Mouse (Mus musculus): ENCODE data around the gene Dab2ip. TPM values are rescaled to one million over a fixed set of nuclear protein-coding genes. Genes with fewer than 3 reads are reported as not detected.

The Dab2ip gene
- polyA plus RNA-seq, 1 experiment from 2014 or later = 55.6 TPM

GRCm38 (mm10) chr2:35775651-35776055 is 217.6 kb downstream of the Dab2ip start:
- Histone ChIP-seq H3K27ac (ENCODE audit: poor library complexity, severe bottlenecking) (peak overlapping the region; percentile 59), H3K4me1 (replicated peaks) (peaks cover 39% of the 10 kb centered on the region), H3K36me3 (no peaks in the 10 kb centered on the region), H3K9me3 (replicated peaks) (no peaks in the 10 kb centered on the region), H3K9ac (no peak overlapping the region), H3K4me3 (no peak overlapping the region), H3K4me2 (peak overlapping the region; percentile 40), H3K27me3 (replicated peaks) (no peaks in the 10 kb centered on the region)
- 12% methylated on average over 5 of the region's 5 CpGs for WGBS
- ATAC-seq (ENCODE audit: insufficient number of reproducible peaks, low FRiP score) = peak; percentile 79

GRCm38 (mm10) chr2:35776935-35777334 is 218.9 kb downstream of the Dab2ip start:
- 77% methylated on average over 9 of the region's 9 CpGs for WGBS
- Histone ChIP-seq H3K27ac (ENCODE audit: poor library complexity, severe bottlenecking) (no peak overlapping the region), H3K4me2 (peak overlapping the region; percentile 40), H3K9ac (peak overlapping the region; percentile 22; the same call in 1 of the 2 replicates), H3K9me3 (replicated peaks) (no peaks in the 10 kb centered on the region), H3K4me1 (replicated peaks) (peaks cover 39% of the 10 kb centered on the region), H3K4me3 (no peak overlapping the region), H3K27me3 (replicated peaks) (no peaks in the 10 kb centered on the region), H3K36me3 (no peaks in the 10 kb centered on the region)
- ATAC-seq (ENCODE audit: insufficient number of reproducible peaks, low FRiP score) = no peak

GRCm38 (mm10) chr2:35779266-35779665 is 221.2 kb downstream of the Dab2ip start:
- Histone ChIP-seq H3K4me3 (no peak overlapping the region), H3K9ac (no peak overlapping the region), H3K36me3 (no peaks in the 10 kb centered on the region), H3K27ac (ENCODE audit: poor library complexity, severe bottlenecking) (no peak overlapping the region), H3K4me2 (no peak overlapping the region), H3K27me3 (replicated peaks) (no peaks in the 10 kb centered on the region), H3K4me1 (replicated peaks) (peaks cover 42% of the 10 kb centered on the region), H3K9me3 (replicated peaks) (no peaks in the 10 kb centered on the region)
- ATAC-seq (ENCODE audit: insufficient number of reproducible peaks, low FRiP score) = no peak
- 86% methylated on average over 5 of the region's 5 CpGs for whole genome bisulfite sequencing

Other genes with a start within 250 kb of the Dab2ip start
- gene Stom, start 221.3 kb upstream of the Dab2ip start, polyA plus RNA-seq (2016; fragmentation: Nextera tagmentation; extraction: Ambion mirVana) = 42.2 and 42.7 TPM in 2 replicates
- not detected in 2 replicates for gene 4930568D16Rik, start 190.5 kb upstream of the Dab2ip start, polyA plus RNA-seq (2016; fragmentation: Nextera tagmentation; extraction: Ambion mirVana)
- not detected in 2 replicates for gene 4930402F06Rik, start 161.1 kb upstream of the Dab2ip start, polyA plus RNA-seq (2016; fragmentation: Nextera tagmentation; extraction: Ambion mirVana)
- 46.5 and 47.1 TPM in 2 replicates for gene Ggta1, start 95.0 kb upstream of the Dab2ip start, polyA plus RNA-seq (2016; fragmentation: Nextera tagmentation; extraction: Ambion mirVana)